Mouse (Mus musculus): ENCODE results near the gene Ctsa.

GRCm38 (mm10) chr2:164793772-164794171, 38.9 kb upstream of the Ctsa start:
- no peak for TF ChIP-seq CTCF (conservative IDR thresholded peaks at IDR 0.05; ENCODE audit: low read length)
- TF ChIP-seq NANOG (IDR thresholded peaks at IDR 0.05; ENCODE audit: borderline replicate concordance, low read length), result no peak
- no peak for TF ChIP-seq POU5F1 (IDR thresholded peaks at IDR 0.05; ENCODE audit: borderline replicate concordance, low read length)

Data from E14TG2a.4 (cell line).